Mouse (Mus musculus): ENCODE measurements around the gene Trp73. TPM values are rescaled to one million over a fixed set of nuclear protein-coding genes. Genes with fewer than 3 reads are reported as not detected.
A peak's percentile ranks its signal among the peaks of the same experiment; 100 is the strongest.

Trp73 gene
- total RNA-seq, 4 experiments from 2014 or later = not detected

GRCm38 (mm10) chr4:154142211-154143040 is 2.4 kb upstream of the Trp73 start, which contains the start of gene Wrap73:
Gene Wrap73, plus strand, starts transcription at chr4:154142372.
- peak; percentile 78 to 81 for DNase-seq (ENCODE audit: low spot score in 2 of 2)

- no peak for DNase-seq (ENCODE audit: low spot score in 2 of 2)
These were observed 1.2 kb upstream of the Trp73 start for GRCm38 (mm10) chr4:154141009-154141867.

GRCm38 (mm10) chr4:154140213-154141008 is 403 bp upstream of the Trp73 start:
- DNase-seq (ENCODE audit: low spot score in 2 of 2) = no peak

GRCm38 (mm10) chr4:154139671-154140181 is 282 bp downstream of the Trp73 start:
- DNase-seq (ENCODE audit: low spot score in 2 of 2) = no peak

GRCm38 (mm10) chr4:154137139-154137538 is 2.9 kb downstream of the Trp73 start:
- DNase-seq (ENCODE audit: low spot score in 2 of 2) = no peak

- DNase-seq (ENCODE audit: low spot score in 2 of 2) = no peak
These were observed 5.2 kb downstream of the Trp73 start for GRCm38 (mm10) chr4:154134803-154135202.

GRCm38 (mm10) chr4:154131894-154132293 is 8.1 kb downstream of the Trp73 start:
- no peak for DNase-seq (ENCODE audit: low spot score in 2 of 2)

GRCm38 (mm10) chr4:154129950-154130349 is 10.1 kb downstream of the Trp73 start:
- no peak for DNase-seq (ENCODE audit: low spot score in 2 of 2)

- no peak for DNase-seq (ENCODE audit: low spot score in 2 of 2)
These were observed 12.7 kb downstream of the Trp73 start for GRCm38 (mm10) chr4:154127273-154127672.

GRCm38 (mm10) chr4:154125202-154125601 is 14.8 kb downstream of the Trp73 start:
- DNase-seq (ENCODE audit: low spot score in 2 of 2) = no peak

- no peak for DNase-seq (ENCODE audit: low spot score in 2 of 2)
These were observed 16.5 kb downstream of the Trp73 start for GRCm38 (mm10) chr4:154123553-154123952.

GRCm38 (mm10) chr4:154122374-154122773 is 17.6 kb downstream of the Trp73 start:
- DNase-seq (ENCODE audit: low spot score in 2 of 2) = no peak

- no peak for DNase-seq (ENCODE audit: low spot score in 2 of 2)
These were observed 18.2 kb downstream of the Trp73 start for GRCm38 (mm10) chr4:154121800-154122199.

GRCm38 (mm10) chr4:154119208-154119607 is 20.8 kb downstream of the Trp73 start:
- no peak for DNase-seq (ENCODE audit: low spot score in 2 of 2)

- no peak for DNase-seq (ENCODE audit: low spot score in 2 of 2)
These were observed 21.2 kb downstream of the Trp73 start for GRCm38 (mm10) chr4:154118782-154119181.

GRCm38 (mm10) chr4:154116421-154116820 is 23.6 kb downstream of the Trp73 start:
- no peak for DNase-seq (ENCODE audit: low spot score in 2 of 2)

GRCm38 (mm10) chr4:154109850-154110243 is 30.2 kb downstream of the Trp73 start:
- no peak for DNase-seq (ENCODE audit: low spot score in 2 of 2)

GRCm38 (mm10) chr4:154109216-154109849 is 30.7 kb downstream of the Trp73 start:
- no peak for DNase-seq (ENCODE audit: low spot score in 2 of 2)

- DNase-seq (ENCODE audit: low spot score in 2 of 2) = no peak
These were observed 33.4 kb downstream of the Trp73 start for GRCm38 (mm10) chr4:154106497-154107061.

- no peak for DNase-seq (ENCODE audit: low spot score in 2 of 2)
These were observed 34.5 kb downstream of the Trp73 start for GRCm38 (mm10) chr4:154105381-154106001.
